Mouse (Mus musculus): Measurements from ENCODE around the gene Ap1m2.

DNA sequence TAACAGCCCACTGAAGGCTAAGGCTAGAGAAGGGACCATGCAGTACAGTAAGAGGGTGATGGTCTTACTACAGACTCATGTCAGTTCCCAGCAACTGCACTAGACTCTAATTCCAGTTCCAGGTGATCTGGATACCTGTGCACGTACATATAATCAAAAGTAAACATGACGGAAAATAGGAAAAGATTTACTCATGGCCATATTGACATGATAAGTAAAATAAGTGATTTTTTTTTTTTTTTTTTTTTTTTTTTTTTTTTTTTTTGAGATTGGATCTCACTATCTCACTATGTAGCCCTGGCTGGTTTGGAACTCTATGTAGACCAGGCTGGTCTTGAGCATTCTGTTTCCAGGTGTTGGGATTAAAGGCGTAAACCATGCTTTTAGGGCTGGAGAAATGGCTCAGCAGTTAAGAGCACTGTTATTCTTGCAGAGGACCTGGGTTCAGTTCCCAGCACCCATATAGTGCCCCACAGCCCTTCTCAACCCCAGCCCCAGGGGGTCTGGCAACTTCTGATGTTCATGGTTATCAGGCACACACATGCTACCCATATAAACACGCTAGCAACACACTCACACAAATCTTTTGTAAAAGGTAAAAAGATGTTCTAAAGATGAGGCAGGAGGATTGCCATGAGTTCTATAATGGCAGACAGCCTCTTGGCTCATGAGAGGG, 39.7 kb upstream of the Ap1m2 start:
- TF ChIP-seq FLI1 (IDR thresholded peaks at IDR 0.05; ENCODE audit: low read length) = no peak
- TF ChIP-seq GATA1 (IDR thresholded peaks at IDR 0.05; ENCODE audit: borderline replicate concordance, low read length) = no peak

Data from megakaryocyte, embryonic 14.5 days (primary cell).